Mouse (Mus musculus) kidney, postnatal 25 days (tissue): ENCODE data around the gene Tnpo1.
"Not testable (repeated sequence)": the region's sequence is repeated elsewhere in the genome, so short reads cannot be mapped to it uniquely, and the experiment has no call there.

ENCODE experiments used
- DNase-seq, 2 experiments: peaks; one replicate each; pipeline ENCODE4 v3.0.0; 2021; ENCODE audit warnings: mixed read lengths in 2 of 2

Gene Tnpo1

GRCm38 (mm10) chr13:98883774-98884173, 42.4 kb downstream of the Tnpo1 start:
- no peak for DNase-seq

GRCm38 (mm10) chr13:98881991-98882390, 44.2 kb downstream of the Tnpo1 start:
- peak; percentile 34 to 47 for DNase-seq

- no peak for DNase-seq
These were observed 45.8 kb downstream of the Tnpo1 start for GRCm38 (mm10) chr13:98880336-98880735.

- no peak for DNase-seq
These were observed 46.8 kb downstream of the Tnpo1 start for GRCm38 (mm10) chr13:98879422-98879821.

GRCm38 (mm10) chr13:98877165-98877564, 49.0 kb downstream of the Tnpo1 start:
- no peak for DNase-seq

GRCm38 (mm10) chr13:98874727-98875126, 51.5 kb downstream of the Tnpo1 start:
- no peak for DNase-seq

GRCm38 (mm10) chr13:98872273-98872847, 53.8 kb downstream of the Tnpo1 start:
- DNase-seq, result no peak

GRCm38 (mm10) chr13:98871263-98871662, 54.9 kb downstream of the Tnpo1 start:
- peak; percentile 44 to 73 for DNase-seq

- peak; percentile 37 to 56 for DNase-seq
These were observed 57.8 kb downstream of the Tnpo1 start for GRCm38 (mm10) chr13:98868236-98868923.

- DNase-seq, result peak; percentile 60 to 74
These were observed 58.4 kb downstream of the Tnpo1 start for GRCm38 (mm10) chr13:98867810-98868209.

- DNase-seq, result no peak
These were observed 70.9 kb downstream of the Tnpo1 start for GRCm38 (mm10) chr13:98855291-98855690.

GRCm38 (mm10) chr13:98845794-98846193, 80.4 kb downstream of the Tnpo1 start:
- no peak for DNase-seq

- no peak for DNase-seq
These were observed 89.6 kb downstream of the Tnpo1 start for GRCm38 (mm10) chr13:98836423-98837088.

GRCm38 (mm10) chr13:98835740-98836139, 90.4 kb downstream of the Tnpo1 start:
- DNase-seq, result no peak

- no peak for DNase-seq
These were observed 91.5 kb downstream of the Tnpo1 start for GRCm38 (mm10) chr13:98834723-98835122.

- no peak for DNase-seq
These were observed 92.0 kb downstream of the Tnpo1 start for GRCm38 (mm10) chr13:98834199-98834598.

- DNase-seq, result no peak
These were observed 93.4 kb downstream of the Tnpo1 start for GRCm38 (mm10) chr13:98832451-98833450.

- not testable (repeated sequence) for DNase-seq
These were observed 97.2 kb downstream of the Tnpo1 start for GRCm38 (mm10) chr13:98829026-98829425.

- DNase-seq, result no peak
These were observed 100.6 kb downstream of the Tnpo1 start for GRCm38 (mm10) chr13:98825574-98825973.

- DNase-seq, result no peak
These were observed 107.1 kb downstream of the Tnpo1 start for GRCm38 (mm10) chr13:98819094-98819493.

- peak; percentile 36 to 66 for DNase-seq
These were observed 108.0 kb downstream of the Tnpo1 start for GRCm38 (mm10) chr13:98818205-98818604.

- no peak for DNase-seq
These were observed 108.4 kb downstream of the Tnpo1 start for GRCm38 (mm10) chr13:98817766-98818165.
